Mouse (Mus musculus) olfactory bulb, adult 2 months (tissue): ENCODE data around the gene Maats1. TPM values are rescaled to one million over a fixed set of nuclear protein-coding genes. Genes with fewer than 3 reads are reported as not detected.

Source experiments
- H3K27ac ChIP-seq: fragments of 200-500 bp; 2 replicates; pipeline ENCODE4 v1.5.1; 2012; ENCODE audit warnings: low read depth, low read length; ENCODE audit not compliant: insufficient read depth
- H3K4me1 ChIP-seq: fragments of 200-500 bp; 2 replicates; pipeline ENCODE4 v1.6.1; 2012; ENCODE audit warnings: low read length; ENCODE audit not compliant: control insufficient read depth, insufficient read depth
- H3K4me3 ChIP-seq: fragments of 200-500 bp; 2 replicates; pipeline ENCODE4 v1.5.1; 2012; ENCODE audit warnings: mild to moderate bottlenecking, low read depth, low read length, moderate library complexity; ENCODE audit not compliant: insufficient read depth
- CTCF ChIP-seq: fragments of 200-500 bp; IDR thresholded peaks from 2 replicates; pipeline ENCODE4 v1.5.1; 2012; ENCODE audit warnings: low read depth, mild to moderate bottlenecking, low read length, moderate library complexity; ENCODE audit not compliant: insufficient read depth
- POLR2A ChIP-seq: fragments of 200-500 bp; IDR thresholded peaks from 2 replicates; pipeline ENCODE4 v1.6.1; 2012; ENCODE audit warnings: mild to moderate bottlenecking, low read depth, low read length, moderate library complexity; ENCODE audit not compliant: insufficient read depth
- WGBS: fragments of 180-500 bp; shearing (Covaris S2); methylation state at CpG from one replicate; pipeline ENCODE4 v1.1.7; 2018; 5-methylcytosine and 5-hydroxymethylcytosine counted together
- polyA plus RNA-seq: library from polyadenylated mRNA; stranded (reverse); fragments of >200 nt; gene quantifications from 2 replicates; pipeline ENCODE4 v1.2.4, GENCODE M21; 2012; ENCODE audit warnings: low replicate concordance; ENCODE audit not compliant: missing spikeins, insufficient read depth, insufficient read length

The Maats1 gene
- polyA plus RNA-seq, 1 experiment: not detected

GRCm38 (mm10) chr16:38373439-38373838, 31.5 kb upstream of the Maats1 start:
- Histone ChIP-seq H3K27ac (no peak overlapping the region), H3K4me3 (no peak overlapping the region), H3K4me1 (peaks cover 8% of the 10 kb centered on the region)
- TF ChIP-seq POLR2A (no peak), CTCF (no peak)
- 87% methylated on average over 10 of the region's 10 CpGs for WGBS

DNA sequence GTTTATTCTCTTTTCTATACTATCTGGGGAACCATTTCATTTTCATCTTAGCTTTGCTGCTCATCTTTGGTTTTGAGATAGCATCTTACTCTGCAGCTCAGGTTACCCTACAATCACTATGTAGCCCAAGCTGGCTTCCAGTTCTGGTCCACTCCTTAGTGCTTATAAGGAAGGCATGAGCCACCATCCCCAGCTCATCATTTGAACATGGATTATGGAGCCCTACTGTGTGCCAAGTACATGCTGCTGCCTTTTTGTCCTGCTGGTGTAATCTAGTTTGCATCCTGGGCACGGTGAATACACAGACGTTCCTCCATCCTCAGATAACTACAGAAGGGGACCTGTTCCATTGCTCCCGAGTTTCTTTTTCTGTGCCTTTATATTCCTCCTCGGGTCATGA, 30.9 kb upstream of the Maats1 start:
- Histone ChIP-seq H3K4me3 (no peak overlapping the region), H3K27ac (no peak overlapping the region), H3K4me1 (peaks cover 10% of the 10 kb centered on the region)
- 81% methylated on average over 4 of the region's 4 CpGs for WGBS
- TF ChIP-seq POLR2A (no peak), CTCF (no peak)

- TF ChIP-seq CTCF: no peak
- no peak for TF ChIP-seq POLR2A
- no peak overlapping the region for H3K27ac ChIP-seq
- H3K4me1 ChIP-seq: peaks cover 7% of the 10 kb centered on the region
- no peak overlapping the region for H3K4me3 ChIP-seq
- 90% methylated on average over 15 of the region's 15 CpGs for WGBS
Measured at GRCm38 (mm10) chr16:38371705-38372296, 29.9 kb upstream of the Maats1 start.

GRCm38 (mm10) chr16:38370633-38371374, 28.9 kb upstream of the Maats1 start:
- Histone ChIP-seq H3K4me3 (no peak overlapping the region), H3K27ac (no peak overlapping the region), H3K4me1 (peaks cover 3% of the 10 kb centered on the region)
- TF ChIP-seq POLR2A: no peak
- no peak for TF ChIP-seq CTCF
- WGBS: 90% methylated on average over 8 of the region's 8 CpGs

DNA sequence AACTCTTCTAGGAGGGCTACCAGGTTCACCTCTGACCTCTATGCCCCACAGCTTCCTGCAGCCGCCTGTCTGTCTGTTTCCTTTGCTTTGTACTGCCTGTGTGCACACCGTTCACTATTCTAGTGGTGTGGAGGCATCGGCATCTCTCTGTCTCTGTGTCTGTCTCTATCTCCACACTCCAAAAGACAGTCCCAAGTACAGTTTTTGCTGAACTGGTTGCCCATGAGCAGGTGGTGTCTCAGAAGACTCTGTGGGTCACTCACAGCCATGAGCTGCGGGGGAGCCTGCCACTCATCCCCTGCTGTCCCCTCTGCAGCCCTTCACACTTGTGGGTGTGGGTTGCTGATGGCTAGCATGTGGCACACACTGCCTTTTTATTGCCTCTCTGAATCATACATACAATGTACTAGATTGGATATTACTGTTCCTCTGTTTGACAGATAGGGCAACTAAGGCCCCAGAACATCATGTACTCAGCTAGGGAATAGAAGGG, 28.1 kb upstream of the Maats1 start:
- 92% methylated on average over 4 of the region's 4 CpGs for WGBS
- no peak for TF ChIP-seq CTCF
- TF ChIP-seq POLR2A: no peak
- no peak overlapping the region for H3K27ac ChIP-seq
- H3K4me3 ChIP-seq: no peak overlapping the region
- peaks cover 3% of the 10 kb centered on the region for H3K4me1 ChIP-seq

DNA sequence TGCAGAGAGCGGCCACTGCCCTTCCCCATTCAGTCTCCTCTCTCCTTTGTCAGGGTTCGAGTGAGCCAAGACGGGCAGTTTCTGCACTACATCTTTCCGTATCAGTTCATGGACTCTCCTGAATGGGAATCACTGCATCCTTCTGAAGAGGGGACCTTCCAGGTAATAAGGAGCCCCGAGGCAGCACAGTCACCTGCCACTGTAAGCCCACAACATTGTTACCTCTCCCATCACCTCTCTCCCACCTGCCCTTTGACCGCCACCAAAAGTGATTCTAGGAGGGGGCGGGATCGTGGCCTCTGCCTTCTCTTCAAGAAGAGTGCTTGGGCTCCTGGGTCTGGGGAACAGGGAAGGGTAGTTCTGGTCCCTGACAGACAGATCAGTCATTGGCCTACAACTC, 27.5 kb upstream of the Maats1 start:
- no peak for TF ChIP-seq CTCF
- no peak for TF ChIP-seq POLR2A
- H3K27ac ChIP-seq: no peak overlapping the region
- WGBS: 90% methylated on average over 8 of the region's 8 CpGs
- peaks cover 3% of the 10 kb centered on the region for H3K4me1 ChIP-seq
- no peak overlapping the region for H3K4me3 ChIP-seq

GRCm38 (mm10) chr16:38369000-38369399, 27.1 kb upstream of the Maats1 start:
- WGBS: 79% methylated on average over 7 of the region's 7 CpGs
- Histone ChIP-seq H3K4me3 (no peak overlapping the region), H3K4me1 (peaks cover 3% of the 10 kb centered on the region), H3K27ac (no peak overlapping the region)
- TF ChIP-seq POLR2A: no peak
- no peak for TF ChIP-seq CTCF

GRCm38 (mm10) chr16:38368336-38368735, 26.4 kb upstream of the Maats1 start:
- no peak for TF ChIP-seq CTCF
- TF ChIP-seq POLR2A: no peak
- 30% methylated on average over 10 of the region's 10 CpGs for WGBS
- H3K27ac ChIP-seq: no peak overlapping the region
- H3K4me1 ChIP-seq: peaks cover 3% of the 10 kb centered on the region
- H3K4me3 ChIP-seq: no peak overlapping the region

- TF ChIP-seq POLR2A (no peak), CTCF (no peak)
- peaks cover 3% of the 10 kb centered on the region for H3K4me1 ChIP-seq
- 77% methylated on average over 4 of the region's 4 CpGs for WGBS
- no peak overlapping the region for H3K27ac ChIP-seq
- H3K4me3 ChIP-seq: no peak overlapping the region
Measured at GRCm38 (mm10) chr16:38366231-38366630, 24.3 kb upstream of the Maats1 start.

DNA sequence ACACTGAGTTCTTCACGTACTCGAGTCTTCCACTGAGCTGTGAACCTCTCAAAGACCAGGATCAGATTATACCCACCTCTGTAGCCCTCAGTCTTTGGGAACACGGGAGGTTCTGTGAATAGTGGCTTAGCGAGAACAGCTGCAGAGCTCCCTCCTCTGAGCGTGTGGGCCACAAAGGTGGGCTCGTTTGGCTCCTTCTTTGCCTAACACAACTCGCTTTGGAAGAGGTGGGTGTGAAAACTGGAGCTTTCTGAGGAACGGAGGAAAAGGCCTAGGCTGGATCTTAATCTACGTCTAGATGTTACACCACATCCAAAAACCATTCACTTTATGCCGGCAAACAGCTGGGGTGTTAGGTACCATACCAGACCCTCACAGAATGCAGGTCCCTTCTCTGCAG, 23.4 kb upstream of the Maats1 start:
- 88% methylated on average over 10 of the region's 10 CpGs for WGBS
- Histone ChIP-seq H3K27ac (no peak overlapping the region), H3K4me1 (peaks cover 5% of the 10 kb centered on the region), H3K4me3 (no peak overlapping the region)
- TF ChIP-seq POLR2A (no peak), CTCF (no peak)
